19 mouse cellular contexts compared by ENCODE assay signal in the genomic region with DNA sequence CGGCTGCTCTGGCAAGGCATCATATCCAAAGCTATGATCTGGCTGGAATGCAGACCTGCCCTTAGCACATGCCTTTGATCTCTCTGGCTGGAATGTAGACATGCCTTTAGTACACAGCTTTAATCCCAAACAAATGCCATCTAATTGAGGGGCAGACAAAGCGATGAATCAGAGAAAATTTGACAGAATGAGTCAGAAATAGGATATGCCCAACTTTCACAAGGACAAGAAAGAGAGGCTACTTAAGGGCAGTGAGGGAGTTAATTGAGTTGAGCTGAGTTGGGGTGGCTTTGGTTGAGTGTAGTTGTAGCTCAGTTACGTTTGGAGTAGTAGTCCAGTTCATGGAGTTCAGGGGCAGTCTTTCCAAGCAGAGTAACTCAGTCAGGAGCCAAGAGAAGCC.
"Had no signal": no experiment of that assay in that cellular context is flagged by ENCODE, and none has a peak within 500 bp of the region (broad histone marks: within the 10 kb centered on the region; RNA-seq: fewer than 3 reads in every experiment).

No protein-coding gene starts in this region.

- DNase-seq: kidney, postnatal 10 days; kidney, postnatal 4 days; liver; lung, adult 18-20 months; lung, postnatal 10 days; lung, postnatal 36 days; right cerebral cortex, adult 18-20 months; right cerebral cortex, postnatal 14 days; right cerebral cortex, postnatal 4 days; thymus, adult 2 months; thymus, postnatal 14 days; thymus, postnatal 4 days had no signal

- ATAC-seq: liver, embryonic 12.5 days; midbrain, embryonic 13.5 days had no signal

- H3K27me3 ChIP-seq: kidney, embryonic 15.5 days; limb, embryonic 13.5 days; liver, embryonic 12.5 days; liver, embryonic 15.5 days; lung, embryonic 15.5 days; megakaryocyte, embryonic 14.5 days; midbrain, embryonic 13.5 days had no signal
